Mouse (Mus musculus): ENCODE results near the gene Ggct. TPM values are rescaled to one million over a fixed set of nuclear protein-coding genes. Genes with fewer than 3 reads are reported as not detected.

The Ggct gene
- polyA plus RNA-seq, 1 experiment from 2014 or later = 2.9 TPM

GRCm38 (mm10) chr6:54983526-54984050, 9.2 kb downstream of the Ggct start:
- Histone ChIP-seq H3K4me2 (ENCODE audit: low read depth, low read length) (no peak overlapping the region), H3K4me3 (ENCODE audit: low read depth, low read length) (no peak overlapping the region), H3K9me3 (replicated peaks; ENCODE audit: control insufficient read depth, low read length) (no peaks in the 10 kb centered on the region), H3K9ac (ENCODE audit: low read depth, low read length) (no peak overlapping the region), H3K27ac (ENCODE audit: low read length) (no peak overlapping the region), H3K4me1 (ENCODE audit: control insufficient read depth, low read depth, low read length) (no peaks in the 10 kb centered on the region), H3K27me3 (ENCODE audit: control insufficient read depth, insufficient read depth, low read depth, low read length) (no peaks in the 10 kb centered on the region), H3K36me3 (ENCODE audit: control insufficient read depth, insufficient read depth) (no peaks in the 10 kb centered on the region)
- 66% methylated on average over 4 of the region's 4 CpGs for WGBS (ENCODE audit: insufficient replicate concordance)
- no peak for ATAC-seq (ENCODE audit: low read depth)

GRCm38 (mm10) chr6:54979426-54979825, 13.3 kb downstream of the Ggct start:
- Histone ChIP-seq H3K4me2 (ENCODE audit: low read depth, low read length) (no peak overlapping the region), H3K27me3 (ENCODE audit: control insufficient read depth, insufficient read depth, low read depth, low read length) (no peaks in the 10 kb centered on the region), H3K4me1 (ENCODE audit: control insufficient read depth, low read depth, low read length) (no peaks in the 10 kb centered on the region), H3K27ac (ENCODE audit: low read length) (no peak overlapping the region), H3K9ac (ENCODE audit: low read depth, low read length) (no peak overlapping the region), H3K4me3 (ENCODE audit: low read depth, low read length) (no peak overlapping the region), H3K9me3 (replicated peaks; ENCODE audit: control insufficient read depth, low read length) (no peaks in the 10 kb centered on the region), H3K36me3 (ENCODE audit: control insufficient read depth, insufficient read depth) (no peaks in the 10 kb centered on the region)
- ATAC-seq (ENCODE audit: low read depth) = no peak
- 76% methylated on average over 6 of the region's 6 CpGs for WGBS (ENCODE audit: insufficient replicate concordance)

- Histone ChIP-seq H3K9ac (ENCODE audit: low read depth, low read length) (no peak overlapping the region), H3K36me3 (ENCODE audit: control insufficient read depth, insufficient read depth) (no peaks in the 10 kb centered on the region), H3K9me3 (replicated peaks; ENCODE audit: control insufficient read depth, low read length) (no peaks in the 10 kb centered on the region), H3K4me1 (ENCODE audit: control insufficient read depth, low read depth, low read length) (no peaks in the 10 kb centered on the region; the same call in 1 of the 2 replicates), H3K4me3 (ENCODE audit: low read depth, low read length) (no peak overlapping the region), H3K27ac (ENCODE audit: low read length) (no peak overlapping the region), H3K4me2 (ENCODE audit: low read depth, low read length) (no peak overlapping the region), H3K27me3 (ENCODE audit: control insufficient read depth, insufficient read depth, low read depth, low read length) (peaks cover 14% of the 10 kb centered on the region)
- ATAC-seq (ENCODE audit: low read depth) = no peak
- WGBS (ENCODE audit: insufficient replicate concordance) = 53% methylated on average over 1 of the region's 1 CpGs
These were observed 17.1 kb downstream of the Ggct start for GRCm38 (mm10) chr6:54975616-54976015.

- H3K27me3 ChIP-seq (ENCODE audit: control insufficient read depth, insufficient read depth, low read depth, low read length) = peaks cover 14% of the 10 kb centered on the region
- ATAC-seq (ENCODE audit: low read depth) = no peak
- H3K4me2 ChIP-seq (ENCODE audit: low read depth, low read length) = no peak overlapping the region
- no peaks in the 10 kb centered on the region; the same call in 1 of the 2 replicates for H3K4me1 ChIP-seq (ENCODE audit: control insufficient read depth, low read depth, low read length)
- WGBS (ENCODE audit: insufficient replicate concordance) = 44% methylated on average over 5 of the region's 5 CpGs
- H3K9me3 ChIP-seq (replicated peaks; ENCODE audit: control insufficient read depth, low read length) = no peaks in the 10 kb centered on the region
- H3K9ac ChIP-seq (ENCODE audit: low read depth, low read length) = no peak overlapping the region
- no peak overlapping the region for H3K27ac ChIP-seq (ENCODE audit: low read length)
- H3K4me3 ChIP-seq (ENCODE audit: low read depth, low read length) = no peak overlapping the region
- H3K36me3 ChIP-seq (ENCODE audit: control insufficient read depth, insufficient read depth) = no peaks in the 10 kb centered on the region
These were observed 18.2 kb downstream of the Ggct start for GRCm38 (mm10) chr6:54974501-54974900.

GRCm38 (mm10) chr6:54972929-54973211, 19.9 kb downstream of the Ggct start:
- H3K9ac ChIP-seq (ENCODE audit: low read depth, low read length) = no peak overlapping the region
- 0 out of 2 replicates have a peak, but pooled peaks have one; percentile 30 for ATAC-seq (ENCODE audit: low read depth)
- H3K27ac ChIP-seq (ENCODE audit: low read length) = no peak overlapping the region
- H3K4me3 ChIP-seq (ENCODE audit: low read depth, low read length) = peak overlapping the region; percentile 63
- WGBS (ENCODE audit: insufficient replicate concordance) = 14% methylated on average over 5 of the region's 5 CpGs
- no peaks in the 10 kb centered on the region for H3K9me3 ChIP-seq (replicated peaks; ENCODE audit: control insufficient read depth, low read length)
- H3K4me1 ChIP-seq (ENCODE audit: control insufficient read depth, low read depth, low read length) = no peaks in the 10 kb centered on the region; the same call in 1 of the 2 replicates
- H3K4me2 ChIP-seq (ENCODE audit: low read depth, low read length) = peak overlapping the region; percentile 65
- H3K36me3 ChIP-seq (ENCODE audit: control insufficient read depth, insufficient read depth) = no peaks in the 10 kb centered on the region
- H3K27me3 ChIP-seq (ENCODE audit: control insufficient read depth, insufficient read depth, low read depth, low read length) = peaks cover 14% of the 10 kb centered on the region

GRCm38 (mm10) chr6:54972111-54972928, 20.4 kb downstream of the Ggct start, which contains the start of gene Nod1:
Gene Nod1 (minus strand): TSS chr6:54972612.
- Histone ChIP-seq H3K27me3 (ENCODE audit: control insufficient read depth, insufficient read depth, low read depth, low read length) (peaks cover 14% of the 10 kb centered on the region), H3K4me3 (ENCODE audit: low read depth, low read length) (peak within 1 kb of the TSS; percentile 63), H3K9me3 (replicated peaks; ENCODE audit: control insufficient read depth, low read length) (no peaks in the 10 kb centered on the region), H3K36me3 (ENCODE audit: control insufficient read depth, insufficient read depth) (no peaks in the 10 kb centered on the region), H3K4me1 (ENCODE audit: control insufficient read depth, low read depth, low read length) (no peaks in the 10 kb centered on the region; the same call in 1 of the 2 replicates), H3K27ac (ENCODE audit: low read length) (peak within 1 kb of the TSS; percentile 37; the same call in 1 of the 2 replicates), H3K9ac (ENCODE audit: low read depth, low read length) (peak within 1 kb of the TSS; percentile 56), H3K4me2 (ENCODE audit: low read depth, low read length) (peak within 1 kb of the TSS; percentile 65)
- ATAC-seq (ENCODE audit: low read depth) = peak; percentile 76
- WGBS (ENCODE audit: insufficient replicate concordance) = 3% methylated on average over 53 of the region's 53 CpGs

- Histone ChIP-seq H3K4me3 (ENCODE audit: low read depth, low read length) (peak overlapping the region; percentile 63), H3K4me2 (ENCODE audit: low read depth, low read length) (peak overlapping the region; percentile 65), H3K4me1 (ENCODE audit: control insufficient read depth, low read depth, low read length) (no peaks in the 10 kb centered on the region; the same call in 1 of the 2 replicates), H3K27me3 (ENCODE audit: control insufficient read depth, insufficient read depth, low read depth, low read length) (peaks cover 14% of the 10 kb centered on the region), H3K36me3 (ENCODE audit: control insufficient read depth, insufficient read depth) (no peaks in the 10 kb centered on the region), H3K9ac (ENCODE audit: low read depth, low read length) (peak overlapping the region; percentile 56), H3K27ac (ENCODE audit: low read length) (peak overlapping the region; percentile 37; the same call in 1 of the 2 replicates), H3K9me3 (replicated peaks; ENCODE audit: control insufficient read depth, low read length) (no peaks in the 10 kb centered on the region)
- 37% methylated on average over 8 of the region's 8 CpGs for WGBS (ENCODE audit: insufficient replicate concordance)
- ATAC-seq (ENCODE audit: low read depth) = no peak
These were observed 21.0 kb downstream of the Ggct start for GRCm38 (mm10) chr6:54971731-54972110.

- Histone ChIP-seq H3K4me1 (ENCODE audit: control insufficient read depth, low read depth, low read length) (no peaks in the 10 kb centered on the region; the same call in 1 of the 2 replicates), H3K4me2 (ENCODE audit: low read depth, low read length) (no peak overlapping the region), H3K27ac (ENCODE audit: low read length) (no peak overlapping the region), H3K9ac (ENCODE audit: low read depth, low read length) (no peak overlapping the region), H3K27me3 (ENCODE audit: control insufficient read depth, insufficient read depth, low read depth, low read length) (peaks cover 14% of the 10 kb centered on the region), H3K36me3 (ENCODE audit: control insufficient read depth, insufficient read depth) (no peaks in the 10 kb centered on the region), H3K9me3 (replicated peaks; ENCODE audit: control insufficient read depth, low read length) (no peaks in the 10 kb centered on the region), H3K4me3 (ENCODE audit: low read depth, low read length) (no peak overlapping the region)
- WGBS (ENCODE audit: insufficient replicate concordance) = 53% methylated on average over 9 of the region's 9 CpGs
- ATAC-seq (ENCODE audit: low read depth) = no peak
These were observed 22.2 kb downstream of the Ggct start for GRCm38 (mm10) chr6:54970506-54970905.

- no peak overlapping the region for H3K9ac ChIP-seq (ENCODE audit: low read depth, low read length)
- WGBS (ENCODE audit: insufficient replicate concordance) = 53% methylated on average over 2 of the region's 2 CpGs
- no peak overlapping the region for H3K27ac ChIP-seq (ENCODE audit: low read length)
- H3K4me2 ChIP-seq (ENCODE audit: low read depth, low read length) = no peak overlapping the region
- H3K27me3 ChIP-seq (ENCODE audit: control insufficient read depth, insufficient read depth, low read depth, low read length) = peaks cover 14% of the 10 kb centered on the region
- H3K4me1 ChIP-seq (ENCODE audit: control insufficient read depth, low read depth, low read length) = no peaks in the 10 kb centered on the region; the same call in 1 of the 2 replicates
- H3K36me3 ChIP-seq (ENCODE audit: control insufficient read depth, insufficient read depth) = no peaks in the 10 kb centered on the region
- no peak overlapping the region for H3K4me3 ChIP-seq (ENCODE audit: low read depth, low read length)
- no peaks in the 10 kb centered on the region for H3K9me3 ChIP-seq (replicated peaks; ENCODE audit: control insufficient read depth, low read length)
- ATAC-seq (ENCODE audit: low read depth) = no peak
These were observed 22.9 kb downstream of the Ggct start for GRCm38 (mm10) chr6:54969801-54970200.
